Comparison of ENCODE assay signal across 12 mouse cellular contexts in the genomic region with DNA sequence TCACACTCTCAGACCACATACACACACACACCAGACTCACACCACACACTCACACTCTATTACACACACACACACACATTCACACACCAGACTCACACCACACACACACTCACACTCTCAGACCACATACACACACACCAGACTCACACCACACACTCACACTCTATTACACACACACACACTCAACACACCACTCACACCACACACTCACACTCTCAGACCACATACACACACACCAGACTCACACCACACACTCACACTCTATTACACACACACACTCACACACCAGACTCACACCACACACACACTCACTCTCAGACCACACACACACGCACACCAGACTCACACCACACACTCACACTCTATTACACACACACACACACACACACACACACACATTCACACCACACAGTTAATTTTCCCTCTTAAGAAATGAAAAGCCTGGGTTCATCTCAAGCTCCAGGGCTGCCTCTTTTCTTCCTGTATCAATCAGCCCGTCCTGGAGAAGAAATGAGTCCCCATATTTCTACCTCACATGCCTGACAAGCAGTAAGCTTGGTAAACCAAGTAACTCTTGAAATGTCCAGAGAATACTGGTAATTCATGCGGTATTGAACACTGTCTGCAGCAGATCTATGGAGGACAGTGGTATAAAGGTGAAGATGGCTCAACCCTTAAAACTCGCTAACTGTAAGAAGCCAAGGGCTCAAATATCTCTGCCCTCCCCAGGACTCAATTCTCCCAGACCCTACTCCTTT. TPM values are rescaled to one million over a fixed set of nuclear protein-coding genes. Genes with fewer than 3 reads are reported as not detected.
A peak's percentile ranks its signal among the peaks of the same experiment; 100 is the strongest.
DNase-seq lines count a peak whose midpoint lies in the region; ATAC-seq lines count a peak whose summit lies in the region.
"Had no signal": no experiment of that assay in that cellular context is flagged by ENCODE, and none has a peak within 500 bp of the region (broad histone marks: within the 10 kb centered on the region; RNA-seq: fewer than 3 reads in every experiment).

No protein-coding gene starts in this region.

- H3K4me2 ChIP-seq in kidney, embryonic 15.5 days, result no peak overlapping the region
- no peak overlapping the region for H3K4me2 ChIP-seq in limb, embryonic 13.5 days (replicated peaks)

- peak overlapping the region; percentile 82 for H3K27ac ChIP-seq in kidney, embryonic 15.5 days
- 0 out of 2 replicates have a peak overlapping the region, but pooled peaks have one; percentile 16 for H3K27ac ChIP-seq in limb, embryonic 13.5 days

- WGBS in kidney, embryonic 15.5 days, result 81% methylated on average over 4 of the region's 4 CpGs
- 81% methylated on average over 4 of the region's 4 CpGs for WGBS in limb, embryonic 13.5 days

- peaks cover 35% of the 10 kb centered on the region for H3K4me1 ChIP-seq in kidney, embryonic 15.5 days
- peaks cover 18% of the 10 kb centered on the region for H3K4me1 ChIP-seq in limb, embryonic 13.5 days

- H3K9ac ChIP-seq in kidney, embryonic 15.5 days, result no peak overlapping the region
- no peak overlapping the region for H3K9ac ChIP-seq in limb, embryonic 13.5 days

- ATAC-seq in kidney, embryonic 15.5 days (replicated peaks; ENCODE audit: low FRiP score), result no peak
- ATAC-seq in limb, embryonic 13.5 days (ENCODE audit: low FRiP score, low read depth), result 0 out of 2 replicates have a peak, but pooled peaks have one; percentile 6
- ATAC-seq in granulocyte monocyte progenitor cell, adult 5-6 weeks (replicated peaks; ENCODE audit: poor library complexity, severe bottlenecking), result no peak

- DNase-seq in embryo, embryonic 10 days (ENCODE audit: low spot score), result peak; percentile 25
- no peak for DNase-seq in embryo, embryonic 9.5 days (ENCODE audit: extremely low spot score)
- DNase-seq in kidney, postnatal 25 days, result no peak
- peak; percentile 42 for DNase-seq in 3T3-L1 (ENCODE audit: low read depth, low spot score)
- DNase-seq in thymus, postnatal 25 days, result no peak
- DNase-seq: heart, adult 18-20 months; layer of hippocampus, adult 9-11 months; right cerebral cortex, postnatal 14 days had no signal

- no peaks in the 10 kb centered on the region for H3K9me3 ChIP-seq in kidney, embryonic 15.5 days (replicated peaks)
- H3K9me3 ChIP-seq in limb, embryonic 13.5 days, result no peaks in the 10 kb centered on the region
- H3K9me3 ChIP-seq: G1E had no signal

- no peak overlapping the region for H3K4me3 ChIP-seq in kidney, embryonic 15.5 days (replicated peaks)
- H3K4me3 ChIP-seq in limb, embryonic 13.5 days, result no peak overlapping the region

- H3K36me3 ChIP-seq in kidney, embryonic 15.5 days, result peaks cover 35% of the 10 kb centered on the region
- peaks cover 35% of the 10 kb centered on the region for H3K36me3 ChIP-seq in limb, embryonic 13.5 days

- no peaks in the 10 kb centered on the region for H3K27me3 ChIP-seq in kidney, embryonic 15.5 days
- H3K27me3 ChIP-seq in limb, embryonic 13.5 days, result no peaks in the 10 kb centered on the region

RNA-seq across cellular contexts. Expression of a gene that starts 6.5 kb away (rescaled TPM):
- polyA plus RNA-seq in kidney, embryonic 15.5 days (2015; fragmentation: Nextera tagmentation; extraction: Ambion mirVana), result 136 and 154 TPM in 2 replicates
- 134 and 146 TPM in 2 replicates for polyA plus RNA-seq in limb, embryonic 13.5 days (2015; fragmentation: Nextera tagmentation; extraction: Ambion mirVana)
- total RNA-seq in granulocyte monocyte progenitor cell, adult 5-6 weeks (2014; fragmentation: Nextera tagmentation), result 1.9 and 8.5 TPM in 2 replicates
- total RNA-seq in granulocyte monocyte progenitor cell, adult 5-6 weeks (2017), result 0.36 and 0.56 TPM in 2 replicates

Comparison
In these comparisons a context has a peak if more than half of its experiments do, and no peak if none do; other contexts are left out.
1. DNase-seq: peak in embryo, embryonic 10 days (single experiment) and 3T3-L1 (single experiment); none in embryo, embryonic 9.5 days (single experiment), kidney, postnatal 25 days (0 of 2) and thymus, postnatal 25 days (single experiment).